Mouse (Mus musculus): ENCODE measurements around the gene Pak6.

- TF ChIP-seq CTCF (conservative IDR thresholded peaks at IDR 0.05; ENCODE audit: insufficient read depth, insufficient read length, low read depth, low read length) (no peak), POLR2A (IDR thresholded peaks at IDR 0.05; ENCODE audit: low read depth, low read length) (no peak)
Observed at GRCm38 (mm10) chr2:118685088-118685487, 22.0 kb downstream of the Pak6 start.

Data from kidney, adult 2 months (tissue).